Mouse (Mus musculus): ENCODE data around the gene Afap1.

GRCm38 (mm10) chr5:35946841-35947240, 53.7 kb downstream of the Afap1 start:
- TF ChIP-seq TCF12 (IDR thresholded peaks at IDR 0.05; ENCODE audit: insufficient read depth, poor library complexity, severe bottlenecking), result no peak
- TF ChIP-seq POLR2A (IDR thresholded peaks at IDR 0.05; ENCODE audit: insufficient read length, low read depth), result no peak
- TF ChIP-seq MAX (IDR thresholded peaks at IDR 0.05; ENCODE audit: low read depth), result no peak
- no peak for TF ChIP-seq CEBPB (IDR thresholded peaks at IDR 0.05; ENCODE audit: insufficient read depth, poor library complexity, severe bottlenecking)
- TF ChIP-seq E2F4 (IDR thresholded peaks at IDR 0.05; ENCODE audit: insufficient read depth), result no peak
